Mouse (Mus musculus) gonadal fat pad, adult 2 months (tissue): ENCODE results near the gene Dusp7. TPM values are rescaled to one million over a fixed set of nuclear protein-coding genes. Genes with fewer than 3 reads are reported as not detected.

Source experiments
- DNase-seq: peaks from one replicate; pipeline ENCODE4 v3.0.0-alpha.2; 2012; ENCODE audit warnings: low read depth
- polyA plus RNA-seq: library from polyadenylated mRNA; depleted of rRNA; stranded (reverse); fragments of >200 nt; gene quantifications from 2 replicates; pipeline ENCODE4 v1.2.3, GENCODE M21; 2012; rRNA removed

The Dusp7 gene
- polyA plus RNA-seq, 1 experiment: 43.8 TPM

- DNase-seq: no peak
Measured at GRCm38 (mm10) chr9:106421033-106421864, 52.8 kb downstream of the Dusp7 start.

- DNase-seq: no peak
Measured at GRCm38 (mm10) chr9:106421865-106422160, 53.4 kb downstream of the Dusp7 start.

Other genes starting within 250 kb of the Dusp7 start
- gene Glyctk, start 210.5 kb upstream of the Dusp7 start, polyA plus RNA-seq: 6.9 and 9.0 TPM in 2 replicates
- 46.2 and 59.1 TPM in 2 replicates for gene Wdr82, start 197.7 kb upstream of the Dusp7 start, polyA plus RNA-seq
- gene Ppm1m, start 168.9 kb upstream of the Dusp7 start, polyA plus RNA-seq: 71.6 and 104 TPM in 2 replicates
- 41.8 and 55.0 TPM in 2 replicates for gene Twf2, start 165.5 kb upstream of the Dusp7 start, polyA plus RNA-seq
- gene Tlr9, start 146.0 kb upstream of the Dusp7 start, polyA plus RNA-seq: 4.0 and 5.2 TPM in 2 replicates
- 203 and 204 TPM in 2 replicates for gene Alas1, start 120.0 kb upstream of the Dusp7 start, polyA plus RNA-seq
- 5.4 and 5.6 TPM in 2 replicates for gene Poc1a, start 87.6 kb upstream of the Dusp7 start, polyA plus RNA-seq
- gene Rpl29, start 60.8 kb downstream of the Dusp7 start, polyA plus RNA-seq: 567 and 580 TPM in 2 replicates
- gene Acy1, start 69.7 kb downstream of the Dusp7 start, polyA plus RNA-seq: 14.1 and 18.7 TPM in 2 replicates
- gene Abhd14b, start 78.8 kb downstream of the Dusp7 start, polyA plus RNA-seq: 133 and 140 TPM in 2 replicates
- 26.9 and 36.5 TPM in 2 replicates for gene Abhd14a, start 79.0 kb downstream of the Dusp7 start, polyA plus RNA-seq
- gene Pcbp4, start 84.7 kb downstream of the Dusp7 start, polyA plus RNA-seq: 51.1 and 53.6 TPM in 2 replicates
- gene Gpr62, start 97.3 kb downstream of the Dusp7 start, polyA plus RNA-seq: 0.35 and 0.36 TPM in 2 replicates
- 21.8 and 27.9 TPM in 2 replicates for gene Rrp9, start 107.3 kb downstream of the Dusp7 start, polyA plus RNA-seq
- 60.9 and 103 TPM in 2 replicates for gene Parp3, start 108.3 kb downstream of the Dusp7 start, polyA plus RNA-seq
- gene Iqcf1, start 131.3 kb downstream of the Dusp7 start, polyA plus RNA-seq: 1.6 and 3.0 TPM in 2 replicates
- gene Iqcf5, start 145.9 kb downstream of the Dusp7 start, polyA plus RNA-seq: 1.8 and 2.1 TPM in 2 replicates
- gene Iqcf3, start 193.0 kb downstream of the Dusp7 start, polyA plus RNA-seq: 2.6 and 4.1 TPM in 2 replicates
- 0.89 and 1.3 TPM in 2 replicates for gene Iqcf4, start 202.4 kb downstream of the Dusp7 start, polyA plus RNA-seq